Mouse (Mus musculus) midbrain, embryonic 16.5 days (tissue): Measurements from ENCODE around the gene Snd1. TPM values are rescaled to one million over a fixed set of nuclear protein-coding genes. Genes with fewer than 3 reads are reported as not detected.
A peak's percentile ranks its signal among the peaks of the same experiment; 100 is the strongest.

Experiments used
- ATAC-seq: fragments of 200-750 bp; cut with Nextera tagmentation; 2 replicates; pipeline ENCODE4 v1.8.0; 2017; ENCODE audit warnings: moderate TSS enrichment
- H3K27ac ChIP-seq: fragments of 300-500 bp; sonication (generic); 2 replicates; pipeline ENCODE4 v1.5.1; 2014; ENCODE audit warnings: mild to moderate bottlenecking, low read length, mixed read lengths
- H3K27me3 ChIP-seq: fragments of 300-500 bp; sonication (generic); 2 replicates; pipeline ENCODE4 v1.6.1; 2014; ENCODE audit warnings: low read depth, low read length, mixed read lengths; ENCODE audit not compliant: control insufficient read depth, insufficient read depth
- H3K36me3 ChIP-seq: fragments of 300-500 bp; sonication (generic); 2 replicates; pipeline ENCODE4 v1.6.1; 2014; ENCODE audit warnings: mild to moderate bottlenecking, low read length, moderate library complexity, mixed read lengths; ENCODE audit not compliant: control insufficient read depth, insufficient read depth
- H3K4me1 ChIP-seq: fragments of 300-500 bp; sonication (generic); 2 replicates; pipeline ENCODE4 v1.6.1; 2014; ENCODE audit warnings: mild to moderate bottlenecking, low read length, mixed read lengths; ENCODE audit not compliant: control insufficient read depth, insufficient read depth
- H3K4me2 ChIP-seq: fragments of 300-500 bp; sonication (generic); 2 replicates; pipeline ENCODE4 v1.6.1; 2014; ENCODE audit warnings: mild to moderate bottlenecking, low read length, mixed read lengths
- H3K4me3 ChIP-seq: fragments of 300-500 bp; sonication (generic); 2 replicates; pipeline ENCODE4 v1.5.1; 2014; ENCODE audit warnings: low read depth, mild to moderate bottlenecking, low read length, moderate library complexity, mixed read lengths
- H3K9ac ChIP-seq: fragments of 300-500 bp; sonication (generic); 2 replicates; pipeline ENCODE4 v1.6.1; 2014; ENCODE audit warnings: low read depth, low read length, mixed read lengths
- H3K9me3 ChIP-seq: fragments of 300-500 bp; sonication (generic); replicated peaks from 2 replicates; pipeline ENCODE4 v1.6.1; 2014; ENCODE audit warnings: mild to moderate bottlenecking, low read length, mixed read lengths; ENCODE audit not compliant: control insufficient read depth, poor library complexity, severe bottlenecking
- WGBS: fragments of 180-500 bp; shearing (Covaris S2); extraction: QIAGEN DNeasy Blood & Tissue Kit; methylation state at CpG from one replicate; pipeline ENCODE4 v1.1.7; 2014; 5-methylcytosine and 5-hydroxymethylcytosine counted together
- polyA plus RNA-seq: library from polyadenylated mRNA; unstranded; fragments of >200 nt; fragmentation: Nextera tagmentation; extraction: Ambion mirVana; gene quantifications from 2 replicates; pipeline ENCODE4 v1.2.1, GENCODE M21; 2015

The Snd1 gene
- polyA plus RNA-seq, 1 experiment from 2014 or later, result 82.8 TPM

- no peaks in the 10 kb centered on the region for H3K27me3 ChIP-seq
- no peaks in the 10 kb centered on the region for H3K36me3 ChIP-seq
- no peak overlapping the region for H3K9ac ChIP-seq
- 73% methylated on average over 5 of the region's 5 CpGs for WGBS
- ATAC-seq, result no peak
- H3K4me2 ChIP-seq, result no peak overlapping the region
- no peak overlapping the region for H3K27ac ChIP-seq
- no peaks in the 10 kb centered on the region for H3K9me3 ChIP-seq
- H3K4me1 ChIP-seq, result no peaks in the 10 kb centered on the region; the same call in 1 of the 2 replicates
- H3K4me3 ChIP-seq, result no peak overlapping the region
Measured at GRCm38 (mm10) chr6:28969615-28970014, 494.7 kb downstream of the Snd1 start.

- ATAC-seq, result peak; percentile 21; the same call in 1 of the 2 replicates
- Histone ChIP-seq H3K9ac (no peak overlapping the region), H3K4me3 (no peak overlapping the region), H3K27me3 (no peaks in the 10 kb centered on the region), H3K36me3 (no peaks in the 10 kb centered on the region), H3K27ac (no peak overlapping the region), H3K4me2 (no peak overlapping the region), H3K9me3 (no peaks in the 10 kb centered on the region), H3K4me1 (no peaks in the 10 kb centered on the region; the same call in 1 of the 2 replicates)
- 36% methylated on average over 4 of the region's 4 CpGs for WGBS
Measured at GRCm38 (mm10) chr6:28970711-28971110, 495.8 kb downstream of the Snd1 start.

GRCm38 (mm10) chr6:28974498-28974897, 499.6 kb downstream of the Snd1 start:
- H3K36me3 ChIP-seq, result no peaks in the 10 kb centered on the region
- 87% methylated on average over 3 of the region's 3 CpGs for WGBS
- no peak overlapping the region for H3K9ac ChIP-seq
- H3K9me3 ChIP-seq, result no peaks in the 10 kb centered on the region
- no peaks in the 10 kb centered on the region for H3K27me3 ChIP-seq
- no peak for ATAC-seq
- no peaks in the 10 kb centered on the region; the same call in 1 of the 2 replicates for H3K4me1 ChIP-seq
- no peak overlapping the region for H3K4me2 ChIP-seq
- H3K27ac ChIP-seq, result no peak overlapping the region
- no peak overlapping the region for H3K4me3 ChIP-seq

- H3K27ac ChIP-seq, result no peak overlapping the region
- 84% methylated on average over 1 of the region's 1 CpGs for WGBS
- H3K9ac ChIP-seq, result no peak overlapping the region
- no peak for ATAC-seq
- peaks cover 3% of the 10 kb centered on the region for H3K4me1 ChIP-seq
- no peaks in the 10 kb centered on the region for H3K27me3 ChIP-seq
- H3K4me3 ChIP-seq, result no peak overlapping the region
- H3K4me2 ChIP-seq, result no peak overlapping the region
- H3K9me3 ChIP-seq, result no peaks in the 10 kb centered on the region
- H3K36me3 ChIP-seq, result no peaks in the 10 kb centered on the region
Measured at GRCm38 (mm10) chr6:28975106-28975505, 500.2 kb downstream of the Snd1 start.

- peaks cover 13% of the 10 kb centered on the region for H3K4me1 ChIP-seq
Measured at GRCm38 (mm10) chr6:28978031-28978430, 503.1 kb downstream of the Snd1 start.

GRCm38 (mm10) chr6:28978881-28979280, 503.9 kb downstream of the Snd1 start:
- no peaks in the 10 kb centered on the region for H3K36me3 ChIP-seq
- H3K27me3 ChIP-seq, result no peaks in the 10 kb centered on the region
- H3K4me1 ChIP-seq, result peaks cover 13% of the 10 kb centered on the region
- no peak for ATAC-seq
- H3K9me3 ChIP-seq, result no peaks in the 10 kb centered on the region
- no peak overlapping the region for H3K4me2 ChIP-seq
- no peak overlapping the region for H3K27ac ChIP-seq
- no peak overlapping the region for H3K9ac ChIP-seq
- no peak overlapping the region for H3K4me3 ChIP-seq
- 89% methylated on average over 3 of the region's 3 CpGs for WGBS

More at GRCm38 (mm10) chr6:28978031-28978430, 503.1 kb downstream of the Snd1 start:
- Histone ChIP-seq H3K27ac (no peak overlapping the region), H3K4me3 (no peak overlapping the region), H3K9ac (no peak overlapping the region), H3K9me3 (no peaks in the 10 kb centered on the region), H3K27me3 (no peaks in the 10 kb centered on the region), H3K4me2 (no peak overlapping the region), H3K36me3 (no peaks in the 10 kb centered on the region)
- whole genome bisulfite sequencing, result 42% methylated on average over 5 of the region's 5 CpGs
- no peak for ATAC-seq

- H3K27me3 ChIP-seq, result peaks cover 2% of the 10 kb centered on the region; the same call in 1 of the 2 replicates
- no peaks in the 10 kb centered on the region for H3K9me3 ChIP-seq
- no peak overlapping the region; the same call in 1 of the 2 replicates for H3K4me2 ChIP-seq
- no peak overlapping the region for H3K27ac ChIP-seq
- 71% methylated on average over 8 of the region's 8 CpGs for WGBS
- peaks cover 13% of the 10 kb centered on the region for H3K4me1 ChIP-seq
- H3K36me3 ChIP-seq, result no peaks in the 10 kb centered on the region
- no peak for ATAC-seq
- H3K4me3 ChIP-seq, result no peak overlapping the region
- H3K9ac ChIP-seq, result no peak overlapping the region
Measured at GRCm38 (mm10) chr6:28979586-28979985, 504.6 kb downstream of the Snd1 start.

- peak; percentile 47 for ATAC-seq
- H3K4me3 ChIP-seq, result peak overlapping the region; percentile 56
- H3K27me3 ChIP-seq, result peaks cover 2% of the 10 kb centered on the region; the same call in 1 of the 2 replicates
- 1% methylated on average over 13 of the region's 14 CpGs for WGBS
- H3K27ac ChIP-seq, result peak overlapping the region; percentile 74; the same call in 1 of the 2 replicates
- no peaks in the 10 kb centered on the region for H3K36me3 ChIP-seq
- no peaks in the 10 kb centered on the region for H3K9me3 ChIP-seq
- peak overlapping the region; percentile 83 for H3K9ac ChIP-seq
- peaks cover 13% of the 10 kb centered on the region for H3K4me1 ChIP-seq
- H3K4me2 ChIP-seq, result peak overlapping the region; percentile 99
Measured at GRCm38 (mm10) chr6:28980219-28980618, 505.3 kb downstream of the Snd1 start.

GRCm38 (mm10) chr6:28980750-28981584, 506.0 kb downstream of the Snd1 start:
- Histone ChIP-seq H3K27ac (peak overlapping the region; percentile 74), H3K36me3 (no peaks in the 10 kb centered on the region), H3K9me3 (no peaks in the 10 kb centered on the region), H3K4me2 (peak overlapping the region; percentile 99), H3K27me3 (peaks cover 2% of the 10 kb centered on the region; the same call in 1 of the 2 replicates), H3K4me1 (peaks cover 13% of the 10 kb centered on the region), H3K9ac (peak overlapping the region; percentile 83), H3K4me3 (peak overlapping the region; percentile 56)
- ATAC-seq, result peak; percentile 89
- WGBS, result under 1% methylated on average over 56 of the region's 56 CpGs
